Mouse (Mus musculus) hindbrain, embryonic 11.5 days (tissue): ENCODE results near the gene Gm36176. TPM values are rescaled to one million over a fixed set of nuclear protein-coding genes. Genes with fewer than 3 reads are reported as not detected.

Source experiments
- ATAC-seq: fragments of 200-750 bp; cut with Nextera tagmentation; 2 replicates; pipeline ENCODE4 v1.8.0; 2017; ENCODE audit warnings: mild to moderate bottlenecking, moderate TSS enrichment, moderate library complexity; ENCODE audit not compliant: low FRiP score
- DNase-seq: peaks from one replicate; pipeline ENCODE4 v3.0.0-alpha.2; 2015; ENCODE audit warnings: low spot score
- H3K27ac ChIP-seq: fragments of 300-500 bp; sonication (generic); 2 replicates; pipeline ENCODE4 v1.5.1; 2014; ENCODE audit warnings: mild to moderate bottlenecking, low read depth, low read length
- H3K27me3 ChIP-seq: fragments of 300-500 bp; sonication (generic); 2 replicates; pipeline ENCODE4 v1.6.1; 2014; ENCODE audit warnings: mild to moderate bottlenecking, low read length, moderate library complexity, mixed read lengths; ENCODE audit not compliant: control insufficient read depth, insufficient read depth
- H3K36me3 ChIP-seq: fragments of 300-500 bp; sonication (generic); 2 replicates; pipeline ENCODE4 v1.6.1; 2014; ENCODE audit warnings: mild to moderate bottlenecking, low read length, moderate library complexity, mixed read lengths; ENCODE audit not compliant: control insufficient read depth, insufficient read depth
- H3K4me1 ChIP-seq: fragments of 300-500 bp; sonication (generic); replicated peaks from 2 replicates; pipeline ENCODE4 v1.6.1; 2014; ENCODE audit warnings: low read length, mixed read lengths; ENCODE audit not compliant: control insufficient read depth, insufficient read depth
- H3K4me2 ChIP-seq: fragments of 300-500 bp; sonication (generic); replicated peaks from 2 replicates; pipeline ENCODE4 v1.6.1; 2014; ENCODE audit warnings: mild to moderate bottlenecking, low read depth, low read length
- H3K4me3 ChIP-seq: fragments of 300-500 bp; sonication (generic); 2 replicates; pipeline ENCODE4 v1.5.1; 2014; ENCODE audit warnings: low read depth, low read length
- H3K9ac ChIP-seq: fragments of 300-500 bp; sonication (generic); 2 replicates; pipeline ENCODE4 v1.6.1; 2014; ENCODE audit warnings: low read depth, low read length
- H3K9me3 ChIP-seq: fragments of 300-500 bp; sonication (generic); 2 replicates; pipeline ENCODE4 v1.6.1; 2016; ENCODE audit warnings: low read length; ENCODE audit not compliant: control insufficient read depth
- WGBS: fragments of 180-500 bp; shearing (Covaris S2); extraction: QIAGEN DNeasy Blood & Tissue Kit; methylation state at CpG from one replicate; pipeline ENCODE4 v1.1.7; 2014; 5-methylcytosine and 5-hydroxymethylcytosine counted together
- polyA plus RNA-seq: library from polyadenylated mRNA; unstranded; fragments of >200 nt; fragmentation: Nextera tagmentation; extraction: Ambion mirVana; gene quantifications from 2 replicates; pipeline ENCODE4 v1.2.1, GENCODE M21; 2014

The Gm36176 gene
- polyA plus RNA-seq, 1 experiment from 2014 or later: not detected

DNA sequence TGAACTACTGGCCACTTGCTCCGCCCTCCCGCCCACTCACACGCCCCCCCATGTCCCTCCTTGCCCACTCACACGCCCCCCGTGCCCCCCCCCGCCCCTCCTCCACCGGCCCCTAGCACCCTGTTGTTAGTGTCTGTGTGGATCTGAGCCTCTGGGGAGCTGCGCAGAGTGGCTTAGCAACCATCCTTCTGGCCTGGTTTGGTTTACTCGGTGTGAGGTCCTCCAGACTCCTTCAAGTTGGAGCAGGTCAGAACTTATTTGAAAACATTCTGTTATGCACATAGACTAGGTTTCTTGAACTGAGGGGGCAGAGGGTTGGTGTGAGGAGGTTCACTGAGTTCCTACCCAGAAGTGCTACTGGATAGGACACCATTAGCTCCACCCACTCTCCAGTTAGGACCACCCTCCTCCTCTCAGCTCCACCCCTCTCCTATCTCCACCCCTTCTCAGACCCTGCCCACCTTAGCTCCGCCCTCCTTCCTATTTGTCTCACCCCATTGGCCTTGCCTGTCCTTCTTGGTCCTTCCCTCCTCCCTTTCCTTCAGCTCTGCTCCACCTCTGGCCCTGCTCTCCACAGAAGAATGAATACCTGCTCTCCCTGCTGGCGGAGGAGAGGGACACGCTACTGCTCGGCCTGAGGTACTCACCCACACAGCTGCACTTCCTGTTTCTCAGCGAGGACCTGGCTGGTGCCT lies 17.6 kb downstream of the Gm36176 start:
- no peaks in the 10 kb centered on the region for H3K27me3 ChIP-seq
- ATAC-seq (peak; percentile 63), DNase-seq (peak; percentile 61)
- WGBS: 37% methylated on average over 14 of the region's 14 CpGs
- no peaks in the 10 kb centered on the region for H3K36me3 ChIP-seq
- H3K9ac ChIP-seq: no peak overlapping the region
- H3K9me3 ChIP-seq: no peaks in the 10 kb centered on the region
- no peak overlapping the region for H3K27ac ChIP-seq
- H3K4me1 ChIP-seq: no peaks in the 10 kb centered on the region
- peak overlapping the region; percentile 6 for H3K4me2 ChIP-seq
- peak overlapping the region; percentile 19; the same call in 1 of the 2 replicates for H3K4me3 ChIP-seq

DNA sequence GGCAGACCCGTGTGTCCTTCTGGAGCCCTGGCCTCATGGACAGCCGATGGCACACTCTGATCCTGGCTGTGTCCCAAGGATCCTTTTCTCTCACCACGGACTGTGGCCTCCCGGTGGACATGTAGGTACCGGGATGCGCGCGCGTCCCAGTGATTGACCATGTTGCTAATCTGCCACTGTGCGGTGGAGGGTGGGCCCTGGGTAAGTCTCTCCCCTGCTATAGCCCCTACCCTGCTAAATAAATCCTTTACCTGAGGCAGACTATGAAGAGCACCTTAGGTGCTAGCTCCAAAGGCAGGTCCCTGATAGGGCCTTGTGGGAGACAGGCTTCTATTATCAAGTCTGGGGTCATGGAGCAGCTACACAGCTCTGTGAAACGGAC lies 18.1 kb downstream of the Gm36176 start:
- Histone ChIP-seq H3K27ac (no peak overlapping the region), H3K27me3 (no peaks in the 10 kb centered on the region), H3K4me3 (peak overlapping the region; percentile 19; the same call in 1 of the 2 replicates), H3K36me3 (no peaks in the 10 kb centered on the region), H3K4me1 (no peaks in the 10 kb centered on the region), H3K4me2 (peak overlapping the region; percentile 6), H3K9ac (no peak overlapping the region), H3K9me3 (no peaks in the 10 kb centered on the region)
- ATAC-seq (0 out of 2 replicates have a peak, but pooled peaks have one; percentile 40), DNase-seq (peak; percentile 2)
- WGBS: 34% methylated on average over 11 of the region's 11 CpGs

DNA sequence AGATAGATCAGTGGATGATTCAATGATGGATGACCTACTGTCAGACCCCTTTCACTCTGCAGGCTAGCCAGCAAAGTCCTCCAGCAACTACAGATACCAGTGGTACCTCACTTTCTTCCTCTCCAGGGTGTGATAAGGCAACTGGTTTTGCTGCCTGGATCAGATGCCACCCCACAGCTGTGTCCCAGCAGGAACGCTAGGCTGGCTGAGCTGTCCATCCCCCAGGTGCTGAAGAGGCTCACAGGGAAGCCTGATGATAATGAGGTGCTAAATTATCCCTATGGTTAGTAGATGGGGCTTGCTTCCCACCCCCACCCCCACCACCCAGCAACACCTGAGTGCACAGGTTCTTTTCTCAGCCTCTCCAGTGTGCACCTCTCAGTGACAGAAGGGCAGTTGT lies 20.9 kb downstream of the Gm36176 start:
- no peaks in the 10 kb centered on the region for H3K4me1 ChIP-seq

DNA sequence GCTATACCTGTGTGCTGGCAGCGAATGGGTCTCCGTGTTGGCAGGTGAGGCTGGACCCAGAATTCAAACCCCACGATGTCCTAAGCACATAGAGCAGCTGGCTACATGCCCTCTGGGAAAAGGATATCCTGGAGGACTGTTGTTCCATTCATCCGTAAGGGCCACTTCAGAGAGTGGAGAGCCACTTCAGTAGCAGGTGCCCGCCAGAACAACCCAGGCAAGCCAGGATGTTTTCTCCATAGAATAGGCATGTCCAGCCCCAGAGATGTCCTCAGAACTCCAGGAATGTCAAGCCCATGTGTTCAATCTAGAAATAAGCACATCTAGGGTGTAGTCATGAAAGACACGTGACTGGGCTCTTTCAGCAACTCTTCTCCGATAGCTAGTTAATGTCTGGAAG lies 23.0 kb downstream of the Gm36176 start:
- DNase-seq (no peak), ATAC-seq (no peak)
- Histone ChIP-seq H3K9me3 (no peaks in the 10 kb centered on the region), H3K27ac (no peak overlapping the region), H3K9ac (no peak overlapping the region), H3K27me3 (no peaks in the 10 kb centered on the region), H3K36me3 (no peaks in the 10 kb centered on the region), H3K4me3 (no peak overlapping the region), H3K4me1 (no peaks in the 10 kb centered on the region), H3K4me2 (no peak overlapping the region)
- 94% methylated on average over 7 of the region's 7 CpGs for WGBS

More for the DNA sequence above, 20.9 kb downstream of the Gm36176 start:
- no peaks in the 10 kb centered on the region for H3K9me3 ChIP-seq
- no peaks in the 10 kb centered on the region for H3K36me3 ChIP-seq
- no peak overlapping the region for H3K9ac ChIP-seq
- no peak overlapping the region for H3K27ac ChIP-seq
- DNase-seq (no peak), ATAC-seq (no peak)
- no peak overlapping the region for H3K4me3 ChIP-seq
- no peaks in the 10 kb centered on the region for H3K27me3 ChIP-seq
- H3K4me2 ChIP-seq: no peak overlapping the region
- 38% methylated on average over 1 of the region's 1 CpGs for WGBS

DNA sequence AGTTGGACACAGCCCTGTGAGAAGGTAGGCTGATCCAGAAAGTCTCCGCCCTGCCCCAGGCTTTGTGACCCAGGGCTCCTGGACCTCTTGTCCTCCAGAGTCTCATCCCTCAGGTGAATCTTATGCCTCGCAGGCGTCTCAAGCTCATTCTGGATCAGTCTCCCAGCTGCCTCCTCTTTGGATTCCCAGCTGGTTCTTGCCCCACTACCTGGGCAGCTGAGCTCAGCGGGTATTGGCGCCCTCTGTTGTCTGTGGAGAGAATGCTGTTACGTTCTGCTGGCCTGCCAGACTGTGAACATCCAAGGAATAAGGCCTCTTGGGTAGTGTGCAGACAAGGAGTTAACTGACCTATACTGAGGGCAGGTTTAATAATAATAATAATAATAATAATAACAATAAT lies 32.4 kb downstream of the Gm36176 start:
- Histone ChIP-seq H3K4me2 (no peak overlapping the region), H3K36me3 (no peaks in the 10 kb centered on the region), H3K4me1 (no peaks in the 10 kb centered on the region), H3K9ac (no peak overlapping the region), H3K9me3 (no peaks in the 10 kb centered on the region), H3K4me3 (no peak overlapping the region), H3K27me3 (no peaks in the 10 kb centered on the region), H3K27ac (no peak overlapping the region)
- DNase-seq (no peak), ATAC-seq (no peak)
- WGBS: 58% methylated on average over 6 of the region's 6 CpGs

DNA sequence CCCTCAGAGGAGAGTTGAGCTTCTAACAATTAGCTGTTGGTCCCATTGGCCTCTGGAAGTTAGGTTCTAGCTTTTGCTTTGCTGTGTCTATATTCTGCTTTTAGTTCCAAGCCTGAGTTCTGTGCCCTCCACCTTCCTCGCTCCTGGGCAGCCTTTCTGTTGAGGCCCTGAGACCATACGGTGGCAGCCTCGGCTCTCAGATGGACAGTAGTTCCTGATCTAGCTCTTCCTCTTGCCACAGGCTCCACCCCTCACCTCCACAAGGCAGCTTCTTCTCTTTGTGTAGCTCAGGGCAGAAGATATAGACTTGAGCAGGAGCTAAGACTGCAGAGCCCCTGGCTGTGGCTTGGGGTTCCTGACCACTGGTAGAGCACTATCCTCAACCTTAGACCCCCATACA lies 33.7 kb downstream of the Gm36176 start:
- ATAC-seq (no peak), DNase-seq (no peak)
- Histone ChIP-seq H3K9me3 (no peaks in the 10 kb centered on the region), H3K4me1 (no peaks in the 10 kb centered on the region), H3K9ac (no peak overlapping the region), H3K36me3 (no peaks in the 10 kb centered on the region), H3K27me3 (no peaks in the 10 kb centered on the region), H3K4me2 (no peak overlapping the region), H3K4me3 (no peak overlapping the region), H3K27ac (no peak overlapping the region)
- 78% methylated on average over 3 of the region's 3 CpGs for WGBS

DNA sequence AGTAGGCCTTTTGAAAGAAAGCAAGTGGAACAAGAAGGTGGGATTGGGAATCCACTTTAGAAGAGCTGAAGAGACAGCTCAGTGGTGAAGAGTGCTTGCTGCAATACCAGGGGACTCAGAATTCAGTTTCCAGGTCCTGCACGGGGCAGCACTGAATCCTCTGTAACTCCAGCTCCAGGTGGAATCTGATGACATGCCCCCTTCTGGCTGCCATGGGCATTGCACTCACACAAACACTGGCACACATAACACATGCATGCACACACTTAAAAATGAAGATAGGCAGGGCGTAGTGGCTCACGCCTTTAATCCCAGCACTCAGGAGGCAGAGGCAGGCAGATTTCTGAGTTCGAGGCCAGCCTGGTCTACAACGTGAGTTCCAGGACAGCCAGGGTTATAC lies 36.0 kb downstream of the Gm36176 start:
- H3K27ac ChIP-seq: no peak overlapping the region

DNA sequence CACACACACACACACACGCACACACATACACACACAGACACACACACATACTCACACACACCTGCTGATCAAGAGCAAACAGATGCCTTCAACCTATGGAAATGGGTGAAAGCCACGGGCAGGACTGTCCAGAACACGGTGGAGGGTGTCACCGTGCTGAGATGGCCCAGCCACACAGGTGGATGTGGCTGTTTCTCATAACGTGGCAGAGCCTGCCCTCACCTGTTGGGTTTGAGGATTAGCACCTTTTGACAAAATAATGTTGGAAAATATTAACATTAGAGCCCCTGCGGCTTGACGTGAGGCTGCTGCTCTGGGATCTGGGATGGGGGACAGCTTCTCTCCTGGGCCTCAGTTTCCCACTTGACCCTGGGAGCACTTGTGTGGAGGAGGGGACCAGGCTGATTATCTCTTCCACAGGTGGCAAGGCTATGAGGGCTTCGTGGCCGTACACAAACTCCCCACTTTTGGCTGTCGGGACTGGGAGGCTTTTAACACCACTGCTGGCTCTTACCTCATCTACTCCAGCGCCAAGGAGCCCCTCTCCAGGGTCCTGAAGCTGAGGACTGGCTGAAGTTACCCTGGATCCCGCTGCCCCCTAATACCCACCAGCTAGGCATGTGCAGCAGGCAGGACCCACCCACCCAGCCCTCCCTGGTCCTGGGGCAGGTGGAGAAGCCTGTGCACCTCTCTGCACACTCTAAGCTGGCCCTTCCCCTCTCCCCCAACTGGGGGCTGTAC lies 39.6 kb downstream of the Gm36176 start:
- Histone ChIP-seq H3K4me2 (no peak overlapping the region), H3K36me3 (no peaks in the 10 kb centered on the region), H3K9ac (no peak overlapping the region), H3K4me3 (no peak overlapping the region), H3K27ac (no peak overlapping the region), H3K4me1 (no peaks in the 10 kb centered on the region), H3K9me3 (no peaks in the 10 kb centered on the region), H3K27me3 (no peaks in the 10 kb centered on the region)
- WGBS: 56% methylated on average over 12 of the region's 12 CpGs
- ATAC-seq (no peak), DNase-seq (peak; percentile 21)

More for the DNA sequence above, 36.0 kb downstream of the Gm36176 start:
- no peaks in the 10 kb centered on the region for H3K9me3 ChIP-seq
- H3K27me3 ChIP-seq: no peaks in the 10 kb centered on the region
- WGBS: 85% methylated on average over 5 of the region's 5 CpGs
- no peaks in the 10 kb centered on the region for H3K4me1 ChIP-seq
- no peak overlapping the region for H3K9ac ChIP-seq
- no peak for DNase-seq
- H3K4me3 ChIP-seq: no peak overlapping the region
- H3K36me3 ChIP-seq: no peaks in the 10 kb centered on the region
- H3K4me2 ChIP-seq: no peak overlapping the region
- ATAC-seq: no peak
